Mouse (Mus musculus): Measurements from ENCODE around the gene Cd109. TPM values are rescaled to one million over a fixed set of nuclear protein-coding genes. Genes with fewer than 3 reads are reported as not detected.

Cd109 gene
- 1 to 10 TPM in 1 of 2 experiments, under 1 TPM in 1; 0.59 to 1.5 TPM for total RNA-seq (2021)
- long read RNA-seq, experiment 1, result 0 reads
- long read RNA-seq, experiment 2, full-length matches to known transcripts, result 2 of 2 reads
- long read RNA-seq, experiment 2, partial matches to known transcripts, result 0 of 2 reads
- long read RNA-seq, experiment 2, other reads (novel, unspliced or antisense), result 0 of 2 reads

- DNase-seq, result peak; percentile 15
Observed at GRCm38 (mm10) chr9:78615401-78616021, at the start of gene Cd109. Cd109 (plus strand) TSS chr9:78615546.

- no peak for DNase-seq
Observed at GRCm38 (mm10) chr9:78569934-78570333, 45.4 kb upstream of the Cd109 start.

- DNase-seq, result no peak
Observed at GRCm38 (mm10) chr9:78576466-78576865, 38.9 kb upstream of the Cd109 start.

GRCm38 (mm10) chr9:78578824-78579223 lies 36.5 kb upstream of the Cd109 start:
- DNase-seq, result no peak

DNA sequence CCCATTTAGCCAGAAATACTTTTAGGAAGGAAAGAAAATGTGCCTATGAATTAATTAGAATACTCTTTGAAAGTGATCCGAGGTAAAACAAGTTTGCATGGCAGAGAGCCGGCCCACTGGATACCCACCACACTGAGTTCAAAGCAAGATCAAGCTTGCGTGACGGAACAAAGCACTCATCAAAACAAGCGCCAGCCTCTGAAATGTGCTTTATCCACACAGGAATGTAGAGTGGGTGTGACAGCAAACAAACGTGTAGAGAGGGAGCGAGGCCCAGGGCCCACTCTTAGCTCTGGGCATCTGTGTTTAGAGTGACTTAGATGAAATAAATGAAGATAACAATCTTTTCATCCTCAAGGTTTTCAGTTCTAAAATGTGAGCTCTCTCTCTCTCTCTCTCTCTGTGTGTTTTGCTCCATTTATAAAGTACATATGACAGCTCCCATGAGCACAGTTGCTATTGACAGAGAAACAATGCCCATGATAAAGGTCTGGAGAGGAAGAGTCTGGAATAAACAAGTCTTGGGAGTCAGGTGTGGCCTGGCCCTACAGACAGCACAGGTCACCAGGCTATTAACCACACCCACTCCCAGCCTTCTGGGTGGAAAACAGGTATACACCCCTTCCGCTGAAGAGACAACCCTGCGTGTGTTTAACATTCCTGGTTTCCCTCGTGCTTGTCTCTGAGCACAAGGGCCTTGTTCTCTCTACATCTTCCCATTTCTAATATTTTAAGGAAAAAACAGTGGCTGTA lies 35.5 kb upstream of the Cd109 start:
- DNase-seq, result no peak

DNA sequence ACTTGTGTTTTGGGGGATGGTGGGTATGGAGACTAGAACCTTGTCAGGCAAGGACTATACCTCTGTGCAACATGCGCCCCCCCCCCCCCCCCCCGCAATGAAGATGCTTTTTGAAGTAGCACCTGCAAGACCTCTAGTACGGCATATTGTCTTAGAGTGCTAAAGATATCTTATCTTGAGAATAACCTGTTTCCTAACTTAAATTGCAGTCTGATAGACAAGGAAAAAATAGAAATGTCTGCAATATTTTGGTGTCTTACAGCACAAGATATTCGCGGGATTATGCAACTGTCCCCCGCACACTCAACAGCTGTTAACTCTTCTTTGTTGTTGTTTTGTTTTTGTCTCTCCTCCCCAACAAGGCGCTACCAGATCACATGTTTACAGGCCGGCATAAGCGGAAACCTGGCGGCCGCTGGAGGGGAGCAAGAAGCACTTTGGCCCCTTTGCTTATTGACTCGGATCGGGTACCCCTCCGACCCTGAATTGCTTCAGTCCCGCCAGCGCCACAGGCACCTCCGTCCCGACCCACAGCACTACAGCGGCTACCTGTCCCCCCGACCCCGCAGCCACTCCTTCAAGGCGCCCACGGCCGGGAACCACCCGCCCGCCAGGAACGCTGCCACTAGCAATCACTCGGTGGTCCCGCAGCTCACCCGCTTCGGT lies 28.0 kb upstream of the Cd109 start:
- DNase-seq, result no peak

DNA sequence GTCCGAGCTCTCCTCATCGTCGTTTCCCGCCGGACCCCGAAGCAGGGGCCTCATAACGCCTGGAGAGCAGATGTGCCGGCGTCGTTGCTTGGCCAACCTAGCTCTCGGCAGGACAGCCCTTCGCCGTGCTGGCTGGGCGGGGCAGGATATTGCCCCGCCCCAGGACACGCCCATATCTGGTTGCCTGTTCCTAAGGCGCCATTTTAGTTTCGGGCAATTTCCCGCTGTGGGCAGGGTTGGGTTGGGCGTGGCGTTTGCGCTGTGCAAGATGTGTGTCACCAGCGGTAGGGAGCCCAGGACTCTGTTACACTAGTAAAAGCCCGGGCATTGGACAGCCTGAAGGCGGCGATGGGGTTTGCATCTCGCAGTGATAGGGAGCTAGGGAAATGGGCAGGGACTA lies 27.4 kb upstream of the Cd109 start, which contains the start of gene Slc17a5:
TSS of gene Slc17a5 (minus strand) at position 128 of the 400 bp plus-strand sequence.
- peak; percentile 92 for DNase-seq

DNA sequence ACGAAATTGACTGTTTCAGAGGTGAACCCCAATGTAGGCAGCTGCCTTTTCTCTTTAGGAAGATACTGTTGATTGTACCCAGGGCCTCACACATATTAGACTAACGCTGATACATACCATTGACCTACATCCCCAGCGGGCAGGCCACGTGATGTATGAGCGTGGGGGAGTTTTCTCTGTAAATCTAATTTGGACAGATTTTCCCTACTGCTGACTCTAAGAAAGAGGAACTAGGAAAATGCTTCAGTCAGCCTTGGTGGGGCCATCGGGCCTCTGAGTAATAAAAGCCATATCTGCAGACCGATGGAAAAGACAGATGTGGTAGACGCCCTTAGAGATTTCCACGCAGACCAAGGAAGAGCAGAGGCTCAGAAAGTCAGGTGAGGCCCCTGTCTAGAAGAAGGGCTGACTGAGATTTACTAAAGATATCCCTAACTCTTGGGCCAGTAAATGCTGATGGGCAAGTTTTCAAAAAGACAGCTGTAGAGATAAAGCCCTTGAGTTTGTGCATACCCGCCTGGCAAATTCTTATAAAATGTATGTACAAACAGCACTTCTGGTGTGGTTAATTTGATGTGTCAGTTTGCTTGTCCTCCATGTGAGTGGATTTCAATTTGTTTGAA lies 26.8 kb upstream of the Cd109 start:
- peak; percentile 18 for DNase-seq

DNA sequence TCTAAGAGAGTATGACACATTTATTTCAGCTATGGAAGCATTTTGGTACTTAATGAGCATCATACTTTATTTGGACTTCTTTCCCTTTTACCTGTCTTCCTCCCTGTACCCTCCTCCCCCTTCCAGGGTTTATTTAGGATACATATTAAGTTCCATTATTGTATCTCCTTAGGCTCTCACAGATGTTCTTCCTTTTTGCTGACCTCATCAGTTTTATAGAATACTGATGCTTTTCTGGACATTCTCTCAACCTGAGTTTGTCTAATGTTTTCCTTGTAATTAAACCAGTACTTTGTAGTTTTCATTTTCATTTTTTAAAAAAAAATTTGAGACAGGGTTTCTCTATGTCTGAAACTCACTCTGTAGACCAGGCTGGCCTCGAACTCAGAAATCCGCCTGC lies 24.9 kb upstream of the Cd109 start:
- DNase-seq, result no peak

- no peak for DNase-seq
Observed at GRCm38 (mm10) chr9:78595257-78595656, 20.1 kb upstream of the Cd109 start.

DNA sequence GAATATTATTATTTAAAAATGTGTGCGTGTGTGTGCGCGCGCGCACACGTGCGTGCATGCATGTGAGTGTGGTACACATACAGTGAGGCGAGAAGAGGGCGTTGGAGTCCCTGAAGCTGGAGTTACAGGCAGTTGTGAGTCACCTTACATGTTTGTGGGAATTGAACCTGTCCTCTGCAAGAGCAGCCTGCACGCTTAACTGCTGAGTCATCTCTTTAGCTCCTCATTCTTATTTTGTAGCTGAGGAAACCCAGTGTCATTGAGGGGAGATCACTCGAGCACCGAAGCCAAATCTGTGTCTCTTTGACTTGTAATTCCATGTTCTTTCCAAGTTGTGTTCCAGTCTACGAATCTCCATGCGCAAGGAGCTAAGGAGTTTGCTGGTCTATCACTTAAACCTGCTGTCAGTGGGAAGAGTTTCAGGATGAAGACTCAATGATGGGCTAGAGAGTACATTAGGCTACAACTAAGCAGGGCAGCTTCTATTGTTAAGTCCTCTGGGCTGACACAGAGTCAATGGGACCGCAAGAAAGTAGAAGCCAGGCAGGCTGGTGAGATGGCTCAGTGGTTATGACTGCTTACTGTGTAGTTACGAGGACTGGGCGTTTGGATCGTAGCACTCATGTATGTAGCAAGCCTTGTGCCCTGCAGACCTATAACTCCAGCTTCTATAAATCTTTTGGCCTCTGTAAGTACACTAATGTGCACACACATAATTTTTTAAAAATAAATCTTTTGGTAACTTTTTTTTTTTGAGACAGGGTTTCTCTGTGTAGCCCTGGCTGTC lies 19.4 kb upstream of the Cd109 start:
- DNase-seq, result no peak

- no peak for DNase-seq
Observed at GRCm38 (mm10) chr9:78596834-78597233, 18.5 kb upstream of the Cd109 start.

- DNase-seq, result no peak
Observed at GRCm38 (mm10) chr9:78599927-78600326, 15.4 kb upstream of the Cd109 start.

DNA sequence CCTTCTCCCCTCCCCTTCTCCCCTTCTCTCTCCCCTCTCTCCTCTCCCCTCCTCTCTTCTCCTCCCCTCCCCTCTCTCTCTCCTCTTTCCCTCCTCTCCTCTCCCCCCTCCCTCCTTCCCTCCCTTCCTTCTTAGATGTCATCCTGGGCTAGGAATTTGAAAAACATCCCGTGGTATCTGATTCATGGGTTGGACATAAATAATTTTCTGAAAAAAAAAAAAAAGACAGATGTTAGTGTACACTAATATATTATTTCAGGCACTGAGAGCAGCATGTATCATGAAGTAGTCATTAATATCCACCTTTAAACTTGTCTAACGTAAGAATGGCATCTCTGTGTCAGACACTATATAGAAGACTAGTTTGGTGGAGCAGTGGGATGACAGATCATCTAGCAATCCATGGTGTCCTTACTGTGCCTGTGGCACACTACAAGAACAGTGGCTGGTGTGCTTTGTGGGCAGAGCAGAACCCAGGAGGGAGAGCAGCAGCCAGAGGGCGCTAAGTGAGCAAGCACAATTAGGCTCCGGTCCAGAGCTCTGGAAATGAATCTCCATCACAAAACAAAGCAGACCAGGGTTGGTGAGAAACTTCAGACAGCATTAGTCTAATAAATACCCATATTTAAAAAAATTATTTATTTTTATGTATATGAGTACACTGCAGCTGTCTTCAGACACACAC lies 14.2 kb upstream of the Cd109 start:
- no peak for DNase-seq

DNA sequence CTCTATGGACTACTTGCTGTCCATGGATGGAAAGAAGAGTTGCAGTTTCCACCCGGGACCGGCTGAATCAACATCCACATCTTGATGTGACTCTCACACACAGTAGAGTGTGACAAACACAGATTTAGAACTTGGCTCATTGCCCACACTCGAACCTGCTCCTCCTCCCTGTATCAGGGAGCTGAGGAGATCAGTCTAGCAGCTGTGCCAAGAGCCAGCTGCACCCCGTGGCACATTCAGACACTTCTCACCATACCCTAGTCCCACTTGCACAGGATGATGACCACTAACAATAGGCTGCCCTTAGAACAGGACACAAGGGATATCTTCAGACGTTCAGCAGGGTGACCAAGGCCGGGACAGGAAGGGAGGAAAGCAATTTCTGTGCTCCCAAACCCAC lies 1.1 kb upstream of the Cd109 start:
- DNase-seq, result no peak

DNA sequence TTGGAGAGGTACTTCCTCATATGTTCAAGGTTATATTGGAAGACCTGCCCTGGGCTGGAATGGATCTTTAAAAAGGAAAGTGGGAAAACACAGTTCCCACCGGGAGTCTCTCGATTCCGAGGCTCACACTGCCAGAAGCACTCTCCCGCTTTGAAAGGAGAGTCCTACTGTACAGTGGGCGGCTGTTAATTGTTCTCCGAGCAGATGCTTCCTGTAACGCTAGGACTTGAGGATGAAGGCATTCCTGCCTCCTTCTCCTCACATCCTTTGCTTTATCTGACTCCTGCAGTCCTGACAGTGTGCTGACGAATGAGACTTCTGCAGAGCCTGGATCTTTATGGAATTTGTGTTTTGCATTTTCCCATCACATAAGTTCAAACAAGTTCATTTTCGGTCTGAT lies 3.9 kb downstream of the Cd109 start:
- no peak for DNase-seq

- DNase-seq, result no peak
Observed at GRCm38 (mm10) chr9:78623301-78623747, 8.0 kb downstream of the Cd109 start.

DNA sequence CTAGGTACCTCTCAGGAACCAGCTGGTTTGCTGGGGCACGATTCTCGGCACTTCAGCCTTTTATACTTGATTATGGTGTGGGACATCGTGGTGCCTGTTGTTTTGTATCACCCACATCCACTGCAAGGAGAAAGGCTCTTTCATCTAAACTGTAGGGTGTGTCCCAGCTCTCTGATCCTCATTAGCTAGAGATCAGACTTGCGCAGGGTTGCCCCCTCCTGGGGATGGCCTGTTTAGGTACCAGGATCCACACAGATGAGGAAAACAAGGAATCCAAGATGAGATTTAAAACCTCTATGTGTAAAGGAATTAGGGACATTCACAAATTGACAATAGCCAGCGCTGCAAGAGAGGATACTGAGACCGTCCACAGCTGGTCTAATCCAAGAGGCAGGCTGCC lies 14.6 kb downstream of the Cd109 start:
- DNase-seq, result no peak

GRCm38 (mm10) chr9:78631755-78632434 lies 16.5 kb downstream of the Cd109 start:
- DNase-seq, result no peak

GRCm38 (mm10) chr9:78633976-78634375 lies 18.6 kb downstream of the Cd109 start:
- no peak for DNase-seq

Data from gastrocnemius, postnatal 25 days (tissue).